In the genomic region with DNA sequence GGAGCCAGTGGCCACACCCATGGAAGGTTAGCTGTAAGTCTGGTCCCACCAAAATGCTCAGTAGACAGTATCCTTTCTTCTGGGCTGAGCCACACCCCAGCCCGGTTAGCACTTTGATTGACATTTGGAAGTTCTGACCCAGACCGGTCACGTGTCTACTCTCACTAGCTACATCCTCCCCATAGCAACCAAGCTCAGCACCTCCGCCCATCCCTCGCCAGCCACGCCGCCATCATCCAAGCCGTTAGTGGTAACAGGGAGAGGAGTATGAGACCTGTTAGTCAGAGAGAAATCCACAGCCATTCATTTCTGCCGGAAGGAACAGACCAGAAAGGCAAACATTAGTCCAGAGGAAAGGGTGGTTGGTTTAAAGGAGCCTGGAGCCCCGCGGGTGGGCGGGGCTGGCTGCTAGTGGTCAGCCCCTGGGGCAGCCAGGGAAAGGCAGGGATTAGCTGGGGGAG, we compare ENCODE assay signal across 9 mouse cellular contexts. TPM values are rescaled to one million over a fixed set of nuclear protein-coding genes. Genes with fewer than 3 reads are reported as not detected.
DNase-seq lines count a peak whose midpoint lies in the region; ATAC-seq lines count a peak whose summit lies in the region.
"Had no signal": no experiment of that assay in that cellular context is flagged by ENCODE, and none has a peak within 500 bp of the region (broad histone marks: within the 10 kb centered on the region; RNA-seq: fewer than 3 reads in every experiment).

No protein-coding gene starts in this region.

- WGBS in lung, embryonic 16.5 days, result 22% methylated on average over 12 of the region's 12 CpGs
- 3% methylated on average over 12 of the region's 12 CpGs for WGBS in forebrain, embryonic 13.5 days

- no peaks in the 10 kb centered on the region for H3K9me3 ChIP-seq in lung, embryonic 16.5 days (ENCODE audit: control insufficient read depth, low read length)
- no peaks in the 10 kb centered on the region for H3K9me3 ChIP-seq in forebrain, embryonic 13.5 days (replicated peaks)
- H3K9me3 ChIP-seq: liver, embryonic 13.5 days had no signal

- H3K9ac ChIP-seq in lung, embryonic 16.5 days (ENCODE audit: low read length), result no peak overlapping the region
- H3K9ac ChIP-seq in forebrain, embryonic 13.5 days, result peak overlapping the region; percentile 5
- H3K9ac ChIP-seq: liver, embryonic 13.5 days had no signal

- H3K27me3 ChIP-seq in lung, embryonic 16.5 days (ENCODE audit: control insufficient read depth, insufficient read depth, low read depth, low read length), result no peaks in the 10 kb centered on the region
- H3K27me3 ChIP-seq in forebrain, embryonic 13.5 days, result no peaks in the 10 kb centered on the region
- H3K27me3 ChIP-seq: liver, embryonic 13.5 days had no signal

- H3K4me1 ChIP-seq in lung, embryonic 16.5 days (replicated peaks; ENCODE audit: control insufficient read depth, insufficient read depth, low read length), result peaks cover 2% of the 10 kb centered on the region; the same call in 1 of the 2 replicates
- H3K4me1 ChIP-seq in forebrain, embryonic 13.5 days, result peaks cover 77% of the 10 kb centered on the region

- DNase-seq in lung, adult 18-20 months, result no peak
- peak; percentile 67 for DNase-seq in left cerebral cortex, postnatal 36 days (ENCODE audit: low spot score in 2 of 2)
- peak; percentile 67 for DNase-seq in right cerebral cortex, postnatal 25 days
- no peak for DNase-seq in Muller cell, postnatal 12 days (ENCODE audit: inconsistent ontology term)
- no peak for DNase-seq in T-cell, adult 2 months (ENCODE audit: low spot score)
- no peak for DNase-seq in gastrocnemius, postnatal 4 days (ENCODE audit: low spot score in 2 of 2)
- DNase-seq: liver, embryonic 13.5 days had no signal

- no peaks in the 10 kb centered on the region for H3K36me3 ChIP-seq in lung, embryonic 16.5 days (ENCODE audit: control insufficient read depth, insufficient read depth, low read length)
- peaks cover 34% of the 10 kb centered on the region for H3K36me3 ChIP-seq in forebrain, embryonic 13.5 days (ENCODE audit: poor library complexity, severe bottlenecking)
- H3K36me3 ChIP-seq: liver, embryonic 13.5 days had no signal

- H3K4me3 ChIP-seq in lung, embryonic 16.5 days (ENCODE audit: low read length), result no peak overlapping the region
- no peak overlapping the region; the same call in 1 of the 2 replicates for H3K4me3 ChIP-seq in forebrain, embryonic 13.5 days
- H3K4me3 ChIP-seq: liver, embryonic 13.5 days had no signal

- H3K4me2 ChIP-seq in lung, embryonic 16.5 days (ENCODE audit: low read depth, low read length), result peak overlapping the region; percentile 37; the same call in 1 of the 2 replicates
- peak overlapping the region; percentile 36 for H3K4me2 ChIP-seq in forebrain, embryonic 13.5 days
- H3K4me2 ChIP-seq: liver, embryonic 13.5 days had no signal

- ATAC-seq in lung, embryonic 16.5 days (ENCODE audit: low read depth), result no peak
- ATAC-seq in forebrain, embryonic 13.5 days, result peak; percentile 19; the same call in 1 of the 2 replicates

- intact Hi-C loops in left cerebral cortex, postnatal 36 days (cut with DNase I), result no loop called here

- peak overlapping the region; percentile 10 for H3K27ac ChIP-seq in lung, embryonic 16.5 days (ENCODE audit: low read length)
- peak overlapping the region; percentile 84 for H3K27ac ChIP-seq in forebrain, embryonic 13.5 days
- H3K27ac ChIP-seq: liver, embryonic 13.5 days had no signal

RNA-seq across cellular contexts. Expression of gene Cryba4, which starts 37.0 kb away (rescaled TPM):
- 0.84 and 1.0 TPM in 2 replicates for polyA plus RNA-seq in lung, embryonic 16.5 days (2015; fragmentation: Nextera tagmentation; extraction: Ambion mirVana)
- polyA plus RNA-seq in forebrain, embryonic 13.5 days (2015; fragmentation: Nextera tagmentation; extraction: Ambion mirVana), result 0.42 and 1.6 TPM in 2 replicates
- total RNA-seq in left cerebral cortex, postnatal 36 days (2021), result under 1 TPM; 0.59 to 0.95 TPM
- total RNA-seq in gastrocnemius, postnatal 4 days (2021), result under 1 TPM; 0.91 to 0.98 TPM

RNA-seq across cellular contexts. Expression of gene Crybb1, which starts 40.3 kb away (rescaled TPM):
- polyA plus RNA-seq in lung, embryonic 16.5 days (2015; fragmentation: Nextera tagmentation; extraction: Ambion mirVana), result 3.1 and 3.5 TPM in 2 replicates
- 2.1 TPM in 2 replicates for polyA plus RNA-seq in forebrain, embryonic 13.5 days (2015; fragmentation: Nextera tagmentation; extraction: Ambion mirVana)
- total RNA-seq in left cerebral cortex, postnatal 36 days (2021), result 1 to 10 TPM; 7.1 to 10.0 TPM
- total RNA-seq in gastrocnemius, postnatal 4 days (2021), result under 1 TPM; 0.64 to 0.70 TPM

Comparison
In these comparisons a context has a peak if more than half of its experiments do, and no peak if none do; other contexts are left out.
1. DNase-seq: peak in left cerebral cortex, postnatal 36 days (2 of 2) and right cerebral cortex, postnatal 25 days (single experiment); none in lung, adult 18-20 months (0 of 2), Muller cell, postnatal 12 days (single experiment), T-cell, adult 2 months (single experiment) and gastrocnemius, postnatal 4 days (0 of 2).
2. RNA of gene Crybb1, which starts 40.3 kb away (total RNA-seq): 7.1 to 10.0 TPM in left cerebral cortex, postnatal 36 days; 0.64 to 0.70 TPM in gastrocnemius, postnatal 4 days; every median in the first group is over 4 times any median in the second.